In genomic region chr11:70447373-70447772, GRCm38 (mm10) we compare ENCODE assay signal across 28 mouse cellular contexts. TPM values are rescaled to one million over a fixed set of nuclear protein-coding genes. Genes with fewer than 3 reads are reported as not detected.
DNase-seq lines count a peak whose midpoint lies in the region; ATAC-seq and TF ChIP-seq lines count a peak whose summit lies in the region.
"Had no signal": no experiment of that assay in that cellular context is flagged by ENCODE, and none has a peak within 500 bp of the region (broad histone marks: within the 10 kb centered on the region; RNA-seq: fewer than 3 reads in every experiment).

No protein-coding gene starts in this region.

- no peaks in the 10 kb centered on the region for H3K36me3 ChIP-seq in liver, embryonic 15.5 days (replicated peaks)
- H3K36me3 ChIP-seq in liver, embryonic 11.5 days (ENCODE audit: control insufficient read depth, insufficient read depth, low read length) = no peaks in the 10 kb centered on the region
- peaks cover 3% of the 10 kb centered on the region; the same call in 1 of the 2 replicates for H3K36me3 ChIP-seq in hindbrain, embryonic 10.5 days
- H3K36me3 ChIP-seq: embryonic facial prominence, embryonic 15.5 days; forebrain, embryonic 15.5 days; heart, embryonic 15.5 days; intestine, embryonic 15.5 days; limb, embryonic 13.5 days; midbrain, embryonic 12.5 days had no signal

- no peak overlapping the region for H3K4me2 ChIP-seq in liver, embryonic 15.5 days
- no peak overlapping the region for H3K4me2 ChIP-seq in liver, embryonic 11.5 days
- H3K4me2 ChIP-seq: embryonic facial prominence, embryonic 15.5 days; forebrain, embryonic 15.5 days; heart, embryonic 15.5 days; hindbrain, embryonic 14.5 days; intestine, embryonic 15.5 days; limb, embryonic 13.5 days; midbrain, embryonic 12.5 days; neural tube, embryonic 12.5 days had no signal

- H3K4me3 ChIP-seq in liver, embryonic 15.5 days (replicated peaks) = no peak overlapping the region
- H3K4me3 ChIP-seq in liver, embryonic 11.5 days (ENCODE audit: low read depth, low read length) = no peak overlapping the region
- no peak overlapping the region for H3K4me3 ChIP-seq in bone marrow macrophage, adult 2 months (ENCODE audit: insufficient read depth, low read length)
- no peak overlapping the region for H3K4me3 ChIP-seq in hindbrain, embryonic 10.5 days
- H3K4me3 ChIP-seq: embryonic facial prominence, embryonic 15.5 days; forebrain, embryonic 15.5 days; heart, adult 2 months; heart, embryonic 15.5 days; intestine, embryonic 15.5 days; limb, embryonic 13.5 days; midbrain, embryonic 12.5 days; neural tube, embryonic 12.5 days had no signal

- no peak for TF ChIP-seq POLR2A in bone marrow macrophage, adult 2 months (IDR thresholded peaks at IDR 0.05; ENCODE audit: borderline replicate concordance, low read depth, low read length)

- TF ChIP-seq CTCF in bone marrow macrophage, adult 2 months (IDR thresholded peaks at IDR 0.05; ENCODE audit: low read depth, low read length) = no peak

- no peak for DNase-seq in liver, embryonic 11.5 days (ENCODE audit: low spot score)
- peak; percentile 39 for DNase-seq in CD4-positive helper T cell, adult 2 months (ENCODE audit: low read depth, low spot score)
- no peak for DNase-seq in kidney, postnatal 10 days
- no peak for DNase-seq in hindbrain, embryonic 10.5 days (ENCODE audit: low spot score)
- DNase-seq in adrenal gland, adult 8-10 months = no peak
- DNase-seq: adrenal gland, adult 2 months; cerebellum, adult 9-11 months; gastrocnemius, postnatal 10 days; heart, adult 2 months; heart, postnatal 36 days; kidney, adult 8-10 months; kidney, postnatal 14 days; lung, adult 18-20 months; lung, postnatal 14 days; right cerebral cortex, postnatal 14 days; thymus, postnatal 4 days had no signal

- H3K4me1 ChIP-seq in liver, embryonic 15.5 days (replicated peaks) = peaks cover 32% of the 10 kb centered on the region
- 0 out of 2 replicates have a peak, but pooled peaks cover 5% of the 10 kb centered on the region for H3K4me1 ChIP-seq in liver, embryonic 11.5 days (replicated peaks; ENCODE audit: control insufficient read depth, insufficient read depth, low read length)
- peaks cover 49% of the 10 kb centered on the region for H3K4me1 ChIP-seq in bone marrow macrophage, adult 2 months (ENCODE audit: control insufficient read depth, insufficient read depth, low read length)
- peaks cover 10% of the 10 kb centered on the region for H3K4me1 ChIP-seq in hindbrain, embryonic 10.5 days (replicated peaks)
- H3K4me1 ChIP-seq: intestine, embryonic 15.5 days had no signal

- H3K9ac ChIP-seq in liver, embryonic 15.5 days = no peak overlapping the region
- H3K9ac ChIP-seq in liver, embryonic 11.5 days (ENCODE audit: low read depth, low read length) = no peak overlapping the region
- H3K9ac ChIP-seq: embryonic facial prominence, embryonic 15.5 days; forebrain, embryonic 15.5 days; heart, embryonic 15.5 days; hindbrain, embryonic 14.5 days; intestine, embryonic 15.5 days; limb, embryonic 13.5 days; midbrain, embryonic 12.5 days; neural tube, embryonic 12.5 days had no signal

- no peaks in the 10 kb centered on the region for H3K27me3 ChIP-seq in liver, embryonic 15.5 days
- H3K27me3 ChIP-seq in liver, embryonic 11.5 days (replicated peaks; ENCODE audit: control insufficient read depth, insufficient read depth, low read length) = no peaks in the 10 kb centered on the region
- H3K27me3 ChIP-seq in hindbrain, embryonic 10.5 days (ENCODE audit: insufficient read depth, poor library complexity, severe bottlenecking) = no peaks in the 10 kb centered on the region
- H3K27me3 ChIP-seq: embryonic facial prominence, embryonic 15.5 days; forebrain, embryonic 15.5 days; heart, embryonic 15.5 days; intestine, embryonic 15.5 days; limb, embryonic 13.5 days; midbrain, embryonic 12.5 days; neural tube, embryonic 12.5 days had no signal

- H3K9me3 ChIP-seq in liver, embryonic 15.5 days (replicated peaks) = no peaks in the 10 kb centered on the region
- H3K9me3 ChIP-seq in liver, embryonic 11.5 days (ENCODE audit: control insufficient read depth, low read length) = no peaks in the 10 kb centered on the region
- H3K9me3 ChIP-seq in hindbrain, embryonic 10.5 days = no peaks in the 10 kb centered on the region
- H3K9me3 ChIP-seq: embryonic facial prominence, embryonic 15.5 days; forebrain, embryonic 15.5 days; heart, embryonic 15.5 days; intestine, embryonic 15.5 days; limb, embryonic 13.5 days; midbrain, embryonic 12.5 days; neural tube, embryonic 12.5 days had no signal

- WGBS in liver, embryonic 15.5 days (ENCODE audit: insufficient replicate concordance) = 27% methylated on average over 1 of the region's 1 CpGs
- WGBS in liver, embryonic 11.5 days = 46% methylated on average over 1 of the region's 1 CpGs
- WGBS in hindbrain, embryonic 10.5 days = 71% methylated on average over 1 of the region's 1 CpGs

- peak overlapping the region; percentile 24; the same call in 1 of the 2 replicates for H3K27ac ChIP-seq in liver, embryonic 15.5 days (replicated peaks)
- H3K27ac ChIP-seq in liver, embryonic 11.5 days (ENCODE audit: low read depth, low read length) = no peak overlapping the region
- peak overlapping the region; percentile 90 for H3K27ac ChIP-seq in bone marrow macrophage, adult 2 months (ENCODE audit: insufficient read depth, low read depth, low read length)
- no peak overlapping the region for H3K27ac ChIP-seq in hindbrain, embryonic 10.5 days
- H3K27ac ChIP-seq: embryonic facial prominence, embryonic 15.5 days; forebrain, embryonic 15.5 days; heart, adult 2 months; heart, embryonic 15.5 days; hindbrain, embryonic 14.5 days; intestine, embryonic 15.5 days; limb, embryonic 13.5 days; midbrain, embryonic 12.5 days; neural tube, embryonic 12.5 days had no signal

- no peak for ATAC-seq in liver, embryonic 15.5 days (ENCODE audit: insufficient read depth)
- ATAC-seq in liver, embryonic 11.5 days (replicated peaks; ENCODE audit: low FRiP score) = no peak
- ATAC-seq in monocyte, adult 5-6 weeks (replicated peaks; ENCODE audit: insufficient number of reproducible peaks, low FRiP score, low TSS enrichment, poor library complexity, severe bottlenecking) = peak; percentile 29; the same call in 1 of the 2 replicates
- ATAC-seq: forebrain, embryonic 15.5 days; intestine, embryonic 15.5 days had no signal

RNA-seq across cellular contexts. Expression of gene Med11, which starts 4.3 kb away (rescaled TPM):
- 13.2 and 14.4 TPM in 2 replicates for polyA plus RNA-seq in liver, embryonic 15.5 days (2015; fragmentation: Nextera tagmentation; extraction: Ambion mirVana)
- 33.8 and 36.2 TPM in 2 replicates for polyA plus RNA-seq in liver, embryonic 11.5 days (2014; fragmentation: Nextera tagmentation; extraction: Ambion mirVana)
- polyA plus RNA-seq in bone marrow macrophage, adult 2 months (2012; ENCODE audit: insufficient read depth, insufficient read length, missing spikeins) = 40.5 and 41.6 TPM in 2 replicates
- 37.7 to 56.2 TPM (median 52.1 TPM) in 3 replicates for total RNA-seq in monocyte, adult 5-6 weeks (2017)
- 48.3 and 49.2 TPM in 2 replicates for polyA plus RNA-seq in hindbrain, embryonic 10.5 days (2016; fragmentation: Nextera tagmentation; extraction: Ambion mirVana)
- 10 to 100 TPM; 23.4 to 24.4 (median 24.2) TPM for total RNA-seq in adrenal gland, adult 8-10 months (2022)

RNA-seq across cellular contexts. Expression of gene Zmynd15, which starts 11.9 kb away (rescaled TPM):
- polyA plus RNA-seq in liver, embryonic 15.5 days (2015; fragmentation: Nextera tagmentation; extraction: Ambion mirVana) = 0.22 and 0.26 TPM in 2 replicates
- 0.19 and 0.58 TPM in 2 replicates for polyA plus RNA-seq in liver, embryonic 11.5 days (2014; fragmentation: Nextera tagmentation; extraction: Ambion mirVana)
- 21.7 and 23.7 TPM in 2 replicates for polyA plus RNA-seq in bone marrow macrophage, adult 2 months (2012; ENCODE audit: insufficient read depth, insufficient read length, missing spikeins)
- total RNA-seq in monocyte, adult 5-6 weeks (2017) = 0.21 TPM in 1 of 3 replicates, not detected in the others
- polyA plus RNA-seq in hindbrain, embryonic 10.5 days (2016; fragmentation: Nextera tagmentation; extraction: Ambion mirVana) = 0.25 and 0.30 TPM in 2 replicates
- 1 to 10 TPM; 1.7 to 4.3 (median 3.0) TPM for total RNA-seq in adrenal gland, adult 8-10 months (2022)
- total RNA-seq: common myeloid progenitor, adult 5-6 weeks had no signal

RNA-seq across cellular contexts. Expression of gene Cxcl16, which starts 12.4 kb away (rescaled TPM):
- 2.0 and 2.2 TPM in 2 replicates for polyA plus RNA-seq in liver, embryonic 15.5 days (2015; fragmentation: Nextera tagmentation; extraction: Ambion mirVana)
- 0.91 and 1.6 TPM in 2 replicates for polyA plus RNA-seq in liver, embryonic 11.5 days (2014; fragmentation: Nextera tagmentation; extraction: Ambion mirVana)
- polyA plus RNA-seq in bone marrow macrophage, adult 2 months (2012; ENCODE audit: insufficient read depth, insufficient read length, missing spikeins) = 434 and 456 TPM in 2 replicates
- 1.6 to 3.5 TPM (median 2.8 TPM) in 3 replicates for total RNA-seq in monocyte, adult 5-6 weeks (2017)
- 0.31 and 0.41 TPM in 2 replicates for polyA plus RNA-seq in hindbrain, embryonic 10.5 days (2016; fragmentation: Nextera tagmentation; extraction: Ambion mirVana)
- 10 to 100 TPM in 3 of 4 experiments, 1 to 10 TPM in 1; 9.4 to 18.2 (median 16.1) TPM for total RNA-seq in adrenal gland, adult 8-10 months (2022)
- total RNA-seq: common myeloid progenitor, adult 5-6 weeks had no signal

RNA-seq across cellular contexts. Expression of gene Arrb2, which starts 14.9 kb away (rescaled TPM):
- 15.6 and 16.5 TPM in 2 replicates for polyA plus RNA-seq in liver, embryonic 15.5 days (2015; fragmentation: Nextera tagmentation; extraction: Ambion mirVana)
- 31.5 and 35.9 TPM in 2 replicates for polyA plus RNA-seq in liver, embryonic 11.5 days (2014; fragmentation: Nextera tagmentation; extraction: Ambion mirVana)
- polyA plus RNA-seq in bone marrow macrophage, adult 2 months (2012; ENCODE audit: insufficient read depth, insufficient read length, missing spikeins) = 520 and 549 TPM in 2 replicates
- total RNA-seq in monocyte, adult 5-6 weeks (2017) = 94.2 to 148 TPM (median 113 TPM) in 3 replicates
- 31.1 and 32.7 TPM in 2 replicates for polyA plus RNA-seq in hindbrain, embryonic 10.5 days (2016; fragmentation: Nextera tagmentation; extraction: Ambion mirVana)
- total RNA-seq in adrenal gland, adult 8-10 months (2022) = 10 to 100 TPM; 22.0 to 51.3 (median 33.9) TPM

RNA-seq across cellular contexts. Expression of gene Pelp1, which starts 37.5 kb away (rescaled TPM):
- 13.5 and 14.5 TPM in 2 replicates for polyA plus RNA-seq in liver, embryonic 15.5 days (2015; fragmentation: Nextera tagmentation; extraction: Ambion mirVana)
- 48.5 and 51.2 TPM in 2 replicates for polyA plus RNA-seq in liver, embryonic 11.5 days (2014; fragmentation: Nextera tagmentation; extraction: Ambion mirVana)
- polyA plus RNA-seq in bone marrow macrophage, adult 2 months (2012; ENCODE audit: insufficient read depth, insufficient read length, missing spikeins) = 19.3 and 21.2 TPM in 2 replicates
- total RNA-seq in monocyte, adult 5-6 weeks (2017) = 1.6 to 4.9 TPM (median 2.1 TPM) in 3 replicates
- 50.6 and 53.0 TPM in 2 replicates for polyA plus RNA-seq in hindbrain, embryonic 10.5 days (2016; fragmentation: Nextera tagmentation; extraction: Ambion mirVana)
- total RNA-seq in adrenal gland, adult 8-10 months (2022) = 10 to 100 TPM; 24.2 to 29.9 (median 28.2) TPM

Comparison
In these comparisons a context has a peak if more than half of its experiments do, and no peak if none do; other contexts are left out.
1. H3K27ac ChIP-seq: peak in liver, embryonic 15.5 days (single experiment) and bone marrow macrophage, adult 2 months (single experiment); none in liver, embryonic 11.5 days (single experiment) and hindbrain, embryonic 10.5 days (single experiment).
2. RNA of gene Zmynd15, which starts 11.9 kb away (polyA plus RNA-seq): 21.7 to 23.7 TPM in bone marrow macrophage, adult 2 months; 0.25 to 0.30 TPM in hindbrain, embryonic 10.5 days, 0.22 to 0.26 TPM in liver, embryonic 15.5 days and 0.19 to 0.58 TPM in liver, embryonic 11.5 days; every median in the first group is over 10 times any median in the second.
3. RNA of gene Cxcl16, which starts 12.4 kb away (polyA plus RNA-seq): 434 to 456 TPM in bone marrow macrophage, adult 2 months; 2.0 to 2.2 TPM in liver, embryonic 15.5 days, 0.91 to 1.6 TPM in liver, embryonic 11.5 days and 0.31 to 0.41 TPM in hindbrain, embryonic 10.5 days; every median in the first group is over 100 times any median in the second.